Mouse (Mus musculus) lung, postnatal 0 days (tissue): ENCODE data around the gene Ust. TPM values are rescaled to one million over a fixed set of nuclear protein-coding genes. Genes with fewer than 3 reads are reported as not detected.

Experiments
- ATAC-seq: fragments of 200-750 bp; cut with Nextera tagmentation; 2 replicates; pipeline ENCODE4 v1.8.0; 2017; ENCODE audit warnings: moderate library complexity
- DNase-seq: peaks from one replicate; pipeline ENCODE4 v3.0.0-alpha.2; 2016; ENCODE audit warnings: low spot score
- H3K27ac ChIP-seq: fragments of 300-500 bp; sonication (generic); 2 replicates; pipeline ENCODE4 v1.5.1; 2014; ENCODE audit warnings: antibody characterized with exemption, mild to moderate bottlenecking, low read length, mixed read lengths
- H3K27me3 ChIP-seq: fragments of 300-500 bp; sonication (generic); replicated peaks from 2 replicates; pipeline ENCODE4 v1.6.1; 2014; ENCODE audit warnings: low read length, mixed read lengths; ENCODE audit not compliant: insufficient read depth
- H3K36me3 ChIP-seq: fragments of 300-500 bp; sonication (generic); 2 replicates; pipeline ENCODE4 v1.6.1; 2014; ENCODE audit warnings: low read length, mixed read lengths; ENCODE audit not compliant: insufficient read depth
- H3K4me1 ChIP-seq: fragments of 300-500 bp; sonication (generic); 2 replicates; pipeline ENCODE4 v1.6.1; 2014; ENCODE audit warnings: antibody characterized with exemption, low read depth, low read length, mixed read lengths; ENCODE audit not compliant: insufficient read depth
- H3K4me2 ChIP-seq: fragments of 300-500 bp; sonication (generic); replicated peaks from 2 replicates; pipeline ENCODE4 v1.6.1; 2014; ENCODE audit warnings: low read depth, mild to moderate bottlenecking, low read length, moderate library complexity, mixed read lengths
- H3K4me3 ChIP-seq: fragments of 300-500 bp; sonication (generic); 2 replicates; pipeline ENCODE4 v1.5.1; 2014; ENCODE audit warnings: low read depth, low read length
- H3K9ac ChIP-seq: fragments of 300-500 bp; sonication (generic); replicated peaks from 2 replicates; pipeline ENCODE4 v1.6.1; 2014; ENCODE audit warnings: low read depth, mild to moderate bottlenecking
- H3K9me3 ChIP-seq: fragments of 300-500 bp; sonication (generic); 2 replicates; pipeline ENCODE4 v1.6.1; 2016; ENCODE audit warnings: low read length, mixed read lengths
- CTCF ChIP-seq: IDR thresholded peaks from 2 replicates; pipeline ENCODE4 v1.5.1; 2016; ENCODE audit warnings: antibody characterized with exemption, mild to moderate bottlenecking
- EP300 ChIP-seq: IDR thresholded peaks from 2 replicates; pipeline ENCODE4 v1.6.1; 2016; ENCODE audit warnings: antibody characterized with exemption, mild to moderate bottlenecking, control low read depth
- WGBS: fragments of 180-500 bp; shearing (Covaris S2); extraction: QIAGEN DNeasy Blood & Tissue Kit; methylation state at CpG from one replicate; pipeline ENCODE4 v1.1.7; 2014; 5-methylcytosine and 5-hydroxymethylcytosine counted together
- polyA plus RNA-seq: library from polyadenylated mRNA; unstranded; fragments of >200 nt; fragmentation: Nextera tagmentation; extraction: Ambion mirVana; gene quantifications from 2 replicates; pipeline ENCODE4 v1.2.1, GENCODE M21; 2015

Gene Ust
- polyA plus RNA-seq, 1 experiment from 2014 or later: 6.3 TPM

- no peak overlapping the region for H3K27ac ChIP-seq
- no peak overlapping the region for H3K9ac ChIP-seq
- H3K27me3 ChIP-seq: no peaks in the 10 kb centered on the region
- WGBS: 70% methylated on average over 7 of the region's 7 CpGs
- no peaks in the 10 kb centered on the region for H3K9me3 ChIP-seq
- no peak overlapping the region for H3K4me2 ChIP-seq
- 0 out of 2 replicates have a peak, but pooled peaks cover 3% of the 10 kb centered on the region for H3K4me1 ChIP-seq
- ATAC-seq (no peak), DNase-seq (no peak)
- no peaks in the 10 kb centered on the region for H3K36me3 ChIP-seq
- H3K4me3 ChIP-seq: no peak overlapping the region
- TF ChIP-seq CTCF: no peak
These were observed 2.3 kb upstream of the Ust start for GRCm38 (mm10) chr10:8520766-8521395.

DNA sequence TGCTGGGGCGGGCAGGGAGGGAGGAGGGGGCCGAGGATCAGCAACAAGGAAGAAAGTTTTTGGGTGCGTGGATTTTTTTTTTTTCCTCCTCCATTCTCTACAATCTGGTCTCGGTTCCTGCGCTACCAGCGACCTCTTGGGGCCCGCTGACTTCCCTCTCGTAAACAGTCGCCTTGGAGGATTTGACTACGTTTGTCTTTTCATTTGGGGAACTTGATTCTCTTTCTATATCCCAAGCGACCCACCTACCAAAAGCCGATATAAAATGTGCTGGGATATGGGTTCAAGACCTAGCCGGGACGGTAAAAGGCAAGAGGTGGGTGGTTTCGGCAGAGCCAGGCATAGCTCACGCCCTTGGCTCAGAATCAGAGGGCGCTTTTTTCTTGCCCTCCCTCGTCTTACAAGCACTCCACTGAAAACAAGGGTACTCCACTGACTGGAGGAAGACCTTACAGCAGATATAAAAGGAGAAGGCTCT is 428 bp upstream of the Ust start:
- Histone ChIP-seq H3K4me1 (0 out of 2 replicates have a peak, but pooled peaks cover 3% of the 10 kb centered on the region), H3K9ac (peak overlapping the region; percentile 52), H3K27ac (peak overlapping the region; percentile 87), H3K9me3 (no peaks in the 10 kb centered on the region), H3K4me2 (peak overlapping the region; percentile 83), H3K36me3 (no peaks in the 10 kb centered on the region), H3K4me3 (peak overlapping the region; percentile 74), H3K27me3 (no peaks in the 10 kb centered on the region)
- TF ChIP-seq EP300 (no peak), CTCF (peak; percentile 52)
- DNase-seq (no peak), ATAC-seq (no peak; the same call in 1 of the 2 replicates)
- 1% methylated on average over 17 of the region's 18 CpGs for WGBS

DNA sequence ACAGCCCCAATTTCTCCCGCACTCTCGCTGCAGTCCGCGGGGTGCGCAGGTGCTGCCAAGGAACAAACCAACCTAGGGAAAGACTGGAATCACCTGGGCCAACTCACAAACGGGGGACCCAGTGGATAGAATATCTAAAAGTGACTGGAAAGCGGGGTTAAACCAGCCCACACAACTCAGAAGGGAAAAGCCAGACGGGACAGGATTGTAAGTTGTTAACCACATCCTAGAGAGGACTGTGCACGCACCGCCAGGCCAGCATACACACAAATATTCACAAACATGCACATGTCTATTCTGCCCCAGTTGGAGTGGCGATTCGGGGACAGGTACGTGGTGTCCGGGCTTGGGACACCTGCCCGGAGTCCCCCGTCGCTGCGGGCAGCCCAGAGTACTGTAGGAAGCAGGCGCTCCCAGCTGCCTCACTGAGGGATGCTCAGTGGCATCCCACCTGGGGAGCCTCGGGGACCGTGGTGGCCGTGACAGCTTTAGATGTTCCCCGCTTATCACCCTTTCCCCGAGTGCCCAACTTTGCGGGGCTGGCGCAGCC is 959 bp downstream of the Ust start:
- no peak overlapping the region for H3K27ac ChIP-seq
- no peaks in the 10 kb centered on the region for H3K36me3 ChIP-seq
- TF ChIP-seq CTCF (no peak), EP300 (no peak)
- H3K4me1 ChIP-seq: 0 out of 2 replicates have a peak, but pooled peaks cover 3% of the 10 kb centered on the region
- H3K9ac ChIP-seq: peak overlapping the region; percentile 52
- DNase-seq (peak; percentile 16), ATAC-seq (no peak)
- under 1% methylated on average over 26 of the region's 26 CpGs for WGBS
- peak overlapping the region; percentile 74 for H3K4me3 ChIP-seq
- peak overlapping the region; percentile 83 for H3K4me2 ChIP-seq
- H3K27me3 ChIP-seq: no peaks in the 10 kb centered on the region
- no peaks in the 10 kb centered on the region for H3K9me3 ChIP-seq

- DNase-seq (no peak), ATAC-seq (no peak)
- Histone ChIP-seq H3K4me2 (peak overlapping the region; percentile 83), H3K27me3 (no peaks in the 10 kb centered on the region), H3K9ac (no peak overlapping the region), H3K4me1 (0 out of 2 replicates have a peak, but pooled peaks cover 3% of the 10 kb centered on the region), H3K27ac (no peak overlapping the region), H3K36me3 (no peaks in the 10 kb centered on the region), H3K4me3 (peak overlapping the region; percentile 74), H3K9me3 (no peaks in the 10 kb centered on the region)
- WGBS: 18% methylated on average over 9 of the region's 9 CpGs
- peak; percentile 49 for TF ChIP-seq CTCF
- no peak for TF ChIP-seq EP300
These were observed 1.6 kb downstream of the Ust start for GRCm38 (mm10) chr10:8516916-8517524.

DNA sequence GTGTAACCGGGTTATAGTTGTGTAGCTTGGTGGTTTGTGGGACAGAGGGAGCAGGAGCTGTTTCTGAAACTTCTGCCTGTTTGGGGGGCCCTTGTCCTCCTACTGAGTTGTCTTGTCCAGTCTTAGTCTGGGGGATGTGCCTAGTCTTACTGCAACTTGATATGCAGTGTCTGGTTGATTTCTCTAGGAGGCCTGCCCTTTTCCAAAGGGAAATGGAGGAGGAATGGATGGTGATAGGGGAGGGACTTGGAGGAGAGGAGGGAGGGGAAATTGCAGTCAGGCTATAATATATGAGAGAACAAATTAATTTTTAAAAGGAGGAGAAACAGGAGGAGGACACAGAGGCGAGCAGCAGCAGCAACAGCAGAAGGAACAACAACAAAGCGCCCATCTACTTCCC is 4.9 kb downstream of the Ust start:
- TF ChIP-seq EP300 (no peak), CTCF (no peak)
- WGBS: 93% methylated on average over 3 of the region's 3 CpGs
- no peak overlapping the region for H3K27ac ChIP-seq
- H3K4me1 ChIP-seq: no peaks in the 10 kb centered on the region
- H3K36me3 ChIP-seq: no peaks in the 10 kb centered on the region
- no peaks in the 10 kb centered on the region for H3K27me3 ChIP-seq
- no peak overlapping the region for H3K4me2 ChIP-seq
- no peak for ATAC-seq
- no peaks in the 10 kb centered on the region for H3K9me3 ChIP-seq
- no peak overlapping the region for H3K4me3 ChIP-seq
- no peak for DNase-seq
- H3K9ac ChIP-seq: no peak overlapping the region

DNA sequence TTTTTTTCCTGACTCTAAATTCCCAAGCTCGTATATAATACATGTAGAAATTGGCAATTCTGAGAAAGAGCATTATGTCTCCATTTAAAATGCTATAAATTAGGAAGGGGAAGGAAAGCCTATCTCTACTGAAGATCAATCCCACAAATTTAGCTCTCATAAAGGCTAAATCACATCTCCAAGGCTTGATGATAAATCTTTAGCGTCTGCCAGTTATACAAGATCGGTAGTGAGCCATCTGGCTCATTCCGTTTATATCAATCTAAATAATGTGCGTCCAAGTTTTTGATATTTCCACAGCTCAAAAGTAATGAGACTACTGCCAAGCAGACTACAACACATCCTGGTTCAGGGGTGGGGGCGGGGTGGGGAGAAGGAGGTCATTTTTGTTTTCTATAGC is 6.4 kb downstream of the Ust start:
- DNase-seq (no peak), ATAC-seq (no peak)
- Histone ChIP-seq H3K9me3 (no peaks in the 10 kb centered on the region), H3K4me3 (no peak overlapping the region), H3K9ac (no peak overlapping the region), H3K4me2 (no peak overlapping the region), H3K27me3 (no peaks in the 10 kb centered on the region), H3K36me3 (no peaks in the 10 kb centered on the region), H3K4me1 (no peaks in the 10 kb centered on the region), H3K27ac (no peak overlapping the region)
- WGBS: 74% methylated on average over 6 of the region's 6 CpGs
- TF ChIP-seq EP300: no peak
- no peak for TF ChIP-seq CTCF
